ENCODE assay signal across 33 mouse cellular contexts in genomic region chr17:71673936-71674335, GRCm38 (mm10). TPM values are rescaled to one million over a fixed set of nuclear protein-coding genes. Genes with fewer than 3 reads are reported as not detected.
DNase-seq lines count a peak whose midpoint lies in the region; ATAC-seq and TF ChIP-seq lines count a peak whose summit lies in the region.
"Had no signal": no experiment of that assay in that cellular context is flagged by ENCODE, and none has a peak within 500 bp of the region (broad histone marks: within the 10 kb centered on the region; RNA-seq: fewer than 3 reads in every experiment).

No protein-coding gene starts in this region.

- DNase-seq in cerebellum, postnatal 10 days = peak; percentile 39 to 41
- no peak for DNase-seq in cerebellum, adult 11 months
- peak; percentile 57 for DNase-seq in hindbrain, postnatal 0 days (ENCODE audit: low spot score)
- DNase-seq in hindbrain, embryonic 14.5 days (ENCODE audit: low spot score) = no peak
- DNase-seq in lung, embryonic 14.5 days = peak; percentile 79
- no peak for DNase-seq in lung, postnatal 25 days (ENCODE audit: low spot score)
- DNase-seq in Muller cell, postnatal 12 days (ENCODE audit: inconsistent ontology term) = peak; percentile 46
- DNase-seq: cerebellum, adult 11-12 months; cerebellum, adult 9-11 months; gastrocnemius, postnatal 14 days; kidney, adult 8-10 months; kidney, postnatal 25 days; liver, postnatal 0 days; midbrain, embryonic 14.5 days; right cerebral cortex, postnatal 4 days; thymus, adult 18-20 months; thymus, postnatal 25 days had no signal

- WGBS in hindbrain, postnatal 0 days = 29% methylated on average over 9 of the region's 9 CpGs
- 58% methylated on average over 9 of the region's 9 CpGs for WGBS in hindbrain, embryonic 14.5 days
- WGBS in lung, embryonic 14.5 days = 35% methylated on average over 9 of the region's 9 CpGs
- 60% methylated on average over 9 of the region's 9 CpGs for WGBS in hindbrain, embryonic 13.5 days

- no peaks in the 10 kb centered on the region for H3K27me3 ChIP-seq in hindbrain, postnatal 0 days (ENCODE audit: insufficient read depth, low read length)
- H3K27me3 ChIP-seq in hindbrain, embryonic 14.5 days (ENCODE audit: control insufficient read depth, insufficient read depth, low read length) = no peaks in the 10 kb centered on the region
- no peaks in the 10 kb centered on the region for H3K27me3 ChIP-seq in lung, embryonic 14.5 days (ENCODE audit: insufficient read depth, low read length)
- H3K27me3 ChIP-seq in hindbrain, embryonic 13.5 days = no peaks in the 10 kb centered on the region
- H3K27me3 ChIP-seq: CH12.LX; embryonic facial prominence, embryonic 15.5 days; forebrain, embryonic 13.5 days; heart, embryonic 12.5 days; intestine, embryonic 15.5 days; Patski had no signal

- peaks cover 5% of the 10 kb centered on the region; the same call in 1 of the 2 replicates for H3K4me1 ChIP-seq in hindbrain, postnatal 0 days (ENCODE audit: insufficient read depth, low read length)
- no peaks in the 10 kb centered on the region; the same call in 1 of the 2 replicates for H3K4me1 ChIP-seq in hindbrain, embryonic 14.5 days (replicated peaks; ENCODE audit: control insufficient read depth, insufficient read depth, low read length)
- peaks cover 19% of the 10 kb centered on the region; the same call in 1 of the 2 replicates for H3K4me1 ChIP-seq in lung, embryonic 14.5 days (ENCODE audit: insufficient read depth)
- H3K4me1 ChIP-seq in hindbrain, embryonic 13.5 days (replicated peaks) = peaks cover 20% of the 10 kb centered on the region
- H3K4me1 ChIP-seq: intestine, embryonic 15.5 days; liver, embryonic 12.5 days had no signal

- no peaks in the 10 kb centered on the region for H3K36me3 ChIP-seq in hindbrain, postnatal 0 days (ENCODE audit: insufficient read depth, low read length)
- no peaks in the 10 kb centered on the region for H3K36me3 ChIP-seq in hindbrain, embryonic 14.5 days (replicated peaks; ENCODE audit: control insufficient read depth, insufficient read depth)
- H3K36me3 ChIP-seq in lung, embryonic 14.5 days (ENCODE audit: insufficient read depth) = no peaks in the 10 kb centered on the region
- H3K36me3 ChIP-seq in hindbrain, embryonic 13.5 days = no peaks in the 10 kb centered on the region
- H3K36me3 ChIP-seq: embryonic facial prominence, embryonic 15.5 days; heart, embryonic 12.5 days; intestine, embryonic 15.5 days; liver, embryonic 12.5 days had no signal

- ATAC-seq in hindbrain, postnatal 0 days = no peak
- ATAC-seq in hindbrain, embryonic 14.5 days (ENCODE audit: low FRiP score) = no peak
- peak; percentile 35; the same call in 1 of the 2 replicates for ATAC-seq in lung, embryonic 14.5 days (ENCODE audit: insufficient read depth)
- no peak for ATAC-seq in hindbrain, embryonic 13.5 days (ENCODE audit: low FRiP score)
- ATAC-seq: intestine, embryonic 15.5 days; liver, embryonic 12.5 days; liver, postnatal 0 days; Patski had no signal

- no peak for TF ChIP-seq CTCF in hindbrain, postnatal 0 days (IDR thresholded peaks at IDR 0.05; ENCODE audit: low read depth)
- TF ChIP-seq CTCF in lung, embryonic 14.5 days (IDR thresholded peaks at IDR 0.05; ENCODE audit: low read depth) = no peak

- H3K4me3 ChIP-seq in hindbrain, postnatal 0 days (ENCODE audit: low read length) = no peak overlapping the region
- no peak overlapping the region for H3K4me3 ChIP-seq in hindbrain, embryonic 14.5 days (replicated peaks; ENCODE audit: low read length)
- no peak overlapping the region for H3K4me3 ChIP-seq in lung, embryonic 14.5 days (ENCODE audit: low read depth, low read length)
- H3K4me3 ChIP-seq in hindbrain, embryonic 13.5 days = no peak overlapping the region
- H3K4me3 ChIP-seq: embryonic facial prominence, embryonic 15.5 days; forebrain, embryonic 13.5 days; heart, embryonic 12.5 days; intestine, embryonic 15.5 days; layer of hippocampus, adult 2 months; liver, embryonic 12.5 days had no signal

- no peak overlapping the region for H3K27ac ChIP-seq in hindbrain, postnatal 0 days
- no peak overlapping the region for H3K27ac ChIP-seq in hindbrain, embryonic 14.5 days
- no peak overlapping the region for H3K27ac ChIP-seq in lung, embryonic 14.5 days (ENCODE audit: low read depth)
- no peak overlapping the region for H3K27ac ChIP-seq in hindbrain, embryonic 13.5 days
- H3K27ac ChIP-seq: embryonic facial prominence, embryonic 15.5 days; forebrain, embryonic 13.5 days; intestine, embryonic 15.5 days; liver, embryonic 12.5 days; stomach, postnatal 0 days had no signal

- no peak overlapping the region for H3K4me2 ChIP-seq in hindbrain, postnatal 0 days (ENCODE audit: low read depth, low read length)
- H3K4me2 ChIP-seq in hindbrain, embryonic 14.5 days (replicated peaks) = no peak overlapping the region
- H3K4me2 ChIP-seq in lung, embryonic 14.5 days = no peak overlapping the region
- no peak overlapping the region for H3K4me2 ChIP-seq in hindbrain, embryonic 13.5 days
- H3K4me2 ChIP-seq: embryonic facial prominence, embryonic 15.5 days; forebrain, embryonic 13.5 days; heart, embryonic 12.5 days; intestine, embryonic 15.5 days; liver, embryonic 12.5 days had no signal

- H3K9ac ChIP-seq in hindbrain, postnatal 0 days (replicated peaks; ENCODE audit: low read length) = no peak overlapping the region
- no peak overlapping the region for H3K9ac ChIP-seq in hindbrain, embryonic 14.5 days
- H3K9ac ChIP-seq in lung, embryonic 14.5 days = no peak overlapping the region
- H3K9ac ChIP-seq in hindbrain, embryonic 13.5 days = no peak overlapping the region
- H3K9ac ChIP-seq: embryonic facial prominence, embryonic 15.5 days; forebrain, embryonic 13.5 days; heart, embryonic 12.5 days; intestine, embryonic 15.5 days; liver, embryonic 12.5 days; liver, postnatal 0 days had no signal

- no peaks in the 10 kb centered on the region for H3K9me3 ChIP-seq in hindbrain, postnatal 0 days (ENCODE audit: low read length)
- no peaks in the 10 kb centered on the region for H3K9me3 ChIP-seq in hindbrain, embryonic 14.5 days (ENCODE audit: control insufficient read depth, low read length)
- H3K9me3 ChIP-seq in lung, embryonic 14.5 days (ENCODE audit: low read depth, low read length) = no peaks in the 10 kb centered on the region
- no peaks in the 10 kb centered on the region for H3K9me3 ChIP-seq in hindbrain, embryonic 13.5 days
- H3K9me3 ChIP-seq: embryonic facial prominence, embryonic 15.5 days; forebrain, embryonic 13.5 days; heart, embryonic 12.5 days; intestine, embryonic 15.5 days; liver, embryonic 12.5 days had no signal

RNA-seq across cellular contexts. Expression of gene Togaram2, which starts 0.9 kb away (rescaled TPM):
- total RNA-seq in hindbrain, postnatal 0 days (2014; rRNA removed) = 1.0 and 6.3 TPM in 2 replicates
- polyA plus RNA-seq in hindbrain, postnatal 0 days (2015; fragmentation: Nextera tagmentation; extraction: Ambion mirVana) = 0.88 and 1.2 TPM in 2 replicates
- polyA plus RNA-seq in hindbrain, embryonic 14.5 days (2014; fragmentation: Nextera tagmentation; extraction: Ambion mirVana) = 1.0 TPM in 2 replicates
- polyA plus RNA-seq in lung, embryonic 14.5 days (2014; fragmentation: Nextera tagmentation; extraction: Ambion mirVana) = 0.51 and 0.61 TPM in 2 replicates
- 0.35 and 0.53 TPM in 2 replicates for polyA plus RNA-seq in hindbrain, embryonic 13.5 days (2015; fragmentation: Nextera tagmentation; extraction: Ambion mirVana)
- total RNA-seq: common myeloid progenitor, adult 5-6 weeks; granulocyte monocyte progenitor cell, adult 5-6 weeks; hematopoietic stem cell, adult 5-6 weeks; monocyte, adult 5-6 weeks; neutrophil, adult 5-6 weeks had no signal
- polyA plus RNA-seq: C2C12; liver, postnatal 0 days had no signal

RNA-seq across cellular contexts. Expression of gene Wdr43, which starts 58.2 kb away (rescaled TPM):
- 19.4 and 80.8 TPM in 2 replicates for total RNA-seq in hindbrain, postnatal 0 days (2014; rRNA removed)
- polyA plus RNA-seq in hindbrain, postnatal 0 days (2015; fragmentation: Nextera tagmentation; extraction: Ambion mirVana) = 33.6 and 36.0 TPM in 2 replicates
- polyA plus RNA-seq in hindbrain, embryonic 14.5 days (2014; fragmentation: Nextera tagmentation; extraction: Ambion mirVana) = 50.3 and 50.9 TPM in 2 replicates
- polyA plus RNA-seq in lung, embryonic 14.5 days (2014; fragmentation: Nextera tagmentation; extraction: Ambion mirVana) = 95.5 and 102 TPM in 2 replicates
- 47.4 and 52.8 TPM in 2 replicates for polyA plus RNA-seq in hindbrain, embryonic 13.5 days (2015; fragmentation: Nextera tagmentation; extraction: Ambion mirVana)

Comparison
In these comparisons a context has a peak if more than half of its experiments do, and no peak if none do; other contexts are left out.
1. DNase-seq: peak in cerebellum, postnatal 10 days (2 of 2), hindbrain, postnatal 0 days (single experiment), lung, embryonic 14.5 days (single experiment) and Muller cell, postnatal 12 days (single experiment); none in cerebellum, adult 11 months (single experiment), hindbrain, embryonic 14.5 days (single experiment) and lung, postnatal 25 days (single experiment).